Mouse (Mus musculus) layer of hippocampus, adult 9-10 months (tissue): Measurements from ENCODE around the gene Gm6525.
A peak's percentile ranks its signal among the peaks of the same experiment; 100 is the strongest.

Source experiments
- DNase-seq: peaks from one replicate; pipeline ENCODE4 v3.0.0; 2022; ENCODE audit warnings: low spot score

Gene Gm6525

GRCm38 (mm10) chr3:84215253-84215652 lies 41.3 kb downstream of the Gm6525 start:
- no peak for DNase-seq

- DNase-seq = peak; percentile 44
Observed at GRCm38 (mm10) chr3:84215743-84216360, 41.9 kb downstream of the Gm6525 start.

- no peak for DNase-seq
Observed at GRCm38 (mm10) chr3:84217118-84217960, 43.4 kb downstream of the Gm6525 start.

- DNase-seq = no peak
Observed at GRCm38 (mm10) chr3:84217961-84218351, 44.1 kb downstream of the Gm6525 start.

- no peak for DNase-seq
Observed at GRCm38 (mm10) chr3:84218498-84218897, 44.6 kb downstream of the Gm6525 start.

GRCm38 (mm10) chr3:84219166-84219710 lies 45.3 kb downstream of the Gm6525 start:
- no peak for DNase-seq

- no peak for DNase-seq
Observed at GRCm38 (mm10) chr3:84219720-84220273, 45.9 kb downstream of the Gm6525 start.

GRCm38 (mm10) chr3:84220326-84220725 lies 46.4 kb downstream of the Gm6525 start:
- DNase-seq = no peak

GRCm38 (mm10) chr3:84220748-84221147 lies 46.8 kb downstream of the Gm6525 start:
- DNase-seq = peak; percentile 56
